Mouse (Mus musculus): ENCODE results near the gene Six4. TPM values are rescaled to one million over a fixed set of nuclear protein-coding genes. Genes with fewer than 3 reads are reported as not detected.
"Not testable (repeated sequence)": the region's sequence is repeated elsewhere in the genome, so short reads cannot be mapped to it uniquely, and the experiment has no call there.

Six4 gene
- polyA plus RNA-seq, 1 experiment, result 0.48 TPM

GRCm38 (mm10) chr12:73103713-73104112, 9.5 kb downstream of the Six4 start:
- TF ChIP-seq CTCF (IDR thresholded peaks at IDR 0.05; ENCODE audit: control insufficient read depth, insufficient read depth, insufficient replicate concordance, low read depth, low read length), result no peak
- TF ChIP-seq POLR2A (IDR thresholded peaks at IDR 0.05; ENCODE audit: control insufficient read depth, low read depth, low read length), result no peak

GRCm38 (mm10) chr12:73098593-73098992, 14.7 kb downstream of the Six4 start:
- TF ChIP-seq POLR2A (IDR thresholded peaks at IDR 0.05; ENCODE audit: control insufficient read depth, low read depth, low read length) (no peak), CTCF (IDR thresholded peaks at IDR 0.05; ENCODE audit: control insufficient read depth, insufficient read depth, insufficient replicate concordance, low read depth, low read length) (no peak)
- H3K36me3 ChIP-seq (ENCODE audit: control insufficient read depth, insufficient read depth, low read length), result no peaks in the 10 kb centered on the region
- no peaks in the 10 kb centered on the region for H3K27me3 ChIP-seq (ENCODE audit: control insufficient read depth, insufficient read depth, low read length)
- no peak overlapping the region for H3K4me3 ChIP-seq (ENCODE audit: control insufficient read depth, low read depth, low read length)
- no peak overlapping the region for H3K27ac ChIP-seq (ENCODE audit: control insufficient read depth, insufficient read depth, low read depth, low read length)
- H3K4me1 ChIP-seq (ENCODE audit: control insufficient read depth, insufficient read depth, low read length), result peaks cover 2% of the 10 kb centered on the region

More at GRCm38 (mm10) chr12:73103713-73104112, 9.5 kb downstream of the Six4 start:
- H3K27me3 ChIP-seq (ENCODE audit: control insufficient read depth, insufficient read depth, low read length), result no peaks in the 10 kb centered on the region
- no peak overlapping the region for H3K27ac ChIP-seq (ENCODE audit: control insufficient read depth, insufficient read depth, low read depth, low read length)
- peaks cover 5% of the 10 kb centered on the region for H3K4me1 ChIP-seq (ENCODE audit: control insufficient read depth, insufficient read depth, low read length)
- no peaks in the 10 kb centered on the region for H3K36me3 ChIP-seq (ENCODE audit: control insufficient read depth, insufficient read depth, low read length)
- H3K4me3 ChIP-seq (ENCODE audit: control insufficient read depth, low read depth, low read length), result peak overlapping the region; percentile 27

- not testable (repeated sequence) for H3K27ac ChIP-seq (ENCODE audit: control insufficient read depth, insufficient read depth, low read depth, low read length); H3K36me3 ChIP-seq (ENCODE audit: control insufficient read depth, insufficient read depth, low read length); H3K4me3 ChIP-seq (ENCODE audit: control insufficient read depth, low read depth, low read length); H3K4me1 ChIP-seq (ENCODE audit: control insufficient read depth, insufficient read depth, low read length); H3K27me3 ChIP-seq (ENCODE audit: control insufficient read depth, insufficient read depth, low read length)
Observed at GRCm38 (mm10) chr12:73096177-73096576, 17.1 kb downstream of the Six4 start.

GRCm38 (mm10) chr12:73094605-73095004, 18.7 kb downstream of the Six4 start:
- Histone ChIP-seq H3K27ac (ENCODE audit: control insufficient read depth, insufficient read depth, low read depth, low read length) (no peak overlapping the region), H3K27me3 (ENCODE audit: control insufficient read depth, insufficient read depth, low read length) (no peaks in the 10 kb centered on the region), H3K4me1 (ENCODE audit: control insufficient read depth, insufficient read depth, low read length) (no peaks in the 10 kb centered on the region), H3K36me3 (ENCODE audit: control insufficient read depth, insufficient read depth, low read length) (no peaks in the 10 kb centered on the region), H3K4me3 (ENCODE audit: control insufficient read depth, low read depth, low read length) (no peak overlapping the region)
- no peak for TF ChIP-seq POLR2A (IDR thresholded peaks at IDR 0.05; ENCODE audit: control insufficient read depth, low read depth, low read length)

- TF ChIP-seq CTCF (IDR thresholded peaks at IDR 0.05; ENCODE audit: control insufficient read depth, insufficient read depth, insufficient replicate concordance, low read depth, low read length) (no peak), POLR2A (IDR thresholded peaks at IDR 0.05; ENCODE audit: control insufficient read depth, low read depth, low read length) (no peak)
- Histone ChIP-seq H3K27me3 (ENCODE audit: control insufficient read depth, insufficient read depth, low read length) (no peaks in the 10 kb centered on the region), H3K4me3 (ENCODE audit: control insufficient read depth, low read depth, low read length) (no peak overlapping the region), H3K36me3 (ENCODE audit: control insufficient read depth, insufficient read depth, low read length) (no peaks in the 10 kb centered on the region), H3K4me1 (ENCODE audit: control insufficient read depth, insufficient read depth, low read length) (no peaks in the 10 kb centered on the region), H3K27ac (ENCODE audit: control insufficient read depth, insufficient read depth, low read depth, low read length) (no peak overlapping the region)
Observed at GRCm38 (mm10) chr12:73094189-73094588, 19.1 kb downstream of the Six4 start.

GRCm38 (mm10) chr12:73090672-73091335, 22.5 kb downstream of the Six4 start:
- H3K4me3 ChIP-seq (ENCODE audit: control insufficient read depth, low read depth, low read length), result no peak overlapping the region
- no peaks in the 10 kb centered on the region for H3K36me3 ChIP-seq (ENCODE audit: control insufficient read depth, insufficient read depth, low read length)
- H3K4me1 ChIP-seq (ENCODE audit: control insufficient read depth, insufficient read depth, low read length), result no peaks in the 10 kb centered on the region
- no peaks in the 10 kb centered on the region for H3K27me3 ChIP-seq (ENCODE audit: control insufficient read depth, insufficient read depth, low read length)
- TF ChIP-seq CTCF (IDR thresholded peaks at IDR 0.05; ENCODE audit: control insufficient read depth, insufficient read depth, insufficient replicate concordance, low read depth, low read length) (no peak), POLR2A (IDR thresholded peaks at IDR 0.05; ENCODE audit: control insufficient read depth, low read depth, low read length) (no peak)
- H3K27ac ChIP-seq (ENCODE audit: control insufficient read depth, insufficient read depth, low read depth, low read length), result no peak overlapping the region

- no peak overlapping the region for H3K27ac ChIP-seq (ENCODE audit: control insufficient read depth, insufficient read depth, low read depth, low read length)
- no peaks in the 10 kb centered on the region for H3K27me3 ChIP-seq (ENCODE audit: control insufficient read depth, insufficient read depth, low read length)
- TF ChIP-seq CTCF (IDR thresholded peaks at IDR 0.05; ENCODE audit: control insufficient read depth, insufficient read depth, insufficient replicate concordance, low read depth, low read length) (no peak), POLR2A (IDR thresholded peaks at IDR 0.05; ENCODE audit: control insufficient read depth, low read depth, low read length) (no peak)
- H3K4me1 ChIP-seq (ENCODE audit: control insufficient read depth, insufficient read depth, low read length), result no peaks in the 10 kb centered on the region
- no peaks in the 10 kb centered on the region for H3K36me3 ChIP-seq (ENCODE audit: control insufficient read depth, insufficient read depth, low read length)
- H3K4me3 ChIP-seq (ENCODE audit: control insufficient read depth, low read depth, low read length), result no peak overlapping the region
Observed at GRCm38 (mm10) chr12:73088911-73089310, 24.3 kb downstream of the Six4 start.

GRCm38 (mm10) chr12:73088500-73088899, 24.8 kb downstream of the Six4 start:
- Histone ChIP-seq H3K36me3 (ENCODE audit: control insufficient read depth, insufficient read depth, low read length) (no peaks in the 10 kb centered on the region), H3K4me3 (ENCODE audit: control insufficient read depth, low read depth, low read length) (no peak overlapping the region), H3K27ac (ENCODE audit: control insufficient read depth, insufficient read depth, low read depth, low read length) (no peak overlapping the region), H3K27me3 (ENCODE audit: control insufficient read depth, insufficient read depth, low read length) (no peaks in the 10 kb centered on the region), H3K4me1 (ENCODE audit: control insufficient read depth, insufficient read depth, low read length) (no peaks in the 10 kb centered on the region)
- no peak for TF ChIP-seq CTCF (IDR thresholded peaks at IDR 0.05; ENCODE audit: control insufficient read depth, insufficient read depth, insufficient replicate concordance, low read depth, low read length)
- no peak for TF ChIP-seq POLR2A (IDR thresholded peaks at IDR 0.05; ENCODE audit: control insufficient read depth, low read depth, low read length)
